Mouse (Mus musculus): ENCODE results near the gene Bricd5. TPM values are rescaled to one million over a fixed set of nuclear protein-coding genes. Genes with fewer than 3 reads are reported as not detected.

The Bricd5 gene
- polyA plus RNA-seq, 1 experiment from 2014 or later: not detected

DNA sequence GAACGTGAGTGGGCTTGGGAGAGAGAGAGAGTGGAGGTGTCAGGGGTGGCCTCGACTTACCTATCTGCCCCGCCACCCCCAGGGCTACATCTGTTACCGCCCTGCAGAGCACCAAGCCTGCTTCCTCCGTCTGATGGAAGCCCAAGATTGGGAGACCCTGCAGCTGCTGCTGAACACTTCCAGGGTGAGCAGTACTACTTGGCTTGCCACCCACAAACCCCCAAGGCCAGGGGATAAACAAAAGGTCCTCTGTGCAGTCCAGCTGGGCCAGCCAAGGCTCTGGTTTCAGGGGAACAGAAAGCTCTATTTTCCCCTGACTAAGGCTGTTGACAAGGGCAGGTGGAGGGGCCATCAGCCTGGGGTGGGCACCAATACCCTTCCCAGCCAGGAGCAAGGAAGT is 873 bp downstream of the Bricd5 start:
- H3K4me1 ChIP-seq (ENCODE audit: control insufficient read depth in 2 of 2, insufficient read depth in 2 of 2, low read length in 2 of 2): peaks cover 22 to 28% of the 10 kb centered on the region in 2 experiments
- WGBS: 79% methylated on average over 5 of the region's 5 CpGs

GRCm38 (mm10) chr17:24475586-24475985 is 1.9 kb downstream of the Bricd5 start:
- H3K9me3 ChIP-seq (ENCODE audit: control insufficient read depth, low read length): no peaks in the 10 kb centered on the region
- peaks cover 56% of the 10 kb centered on the region for H3K36me3 ChIP-seq (ENCODE audit: control insufficient read depth, insufficient read depth, low read length)
- no peak overlapping the region for H3K4me3 ChIP-seq (ENCODE audit: control insufficient read depth in 1 of 2, insufficient read depth in 1 of 2, low read depth in 1 of 2, low read length in 2 of 2)
- H3K27ac ChIP-seq (replicated peaks in 1 of 2; ENCODE audit: control insufficient read depth in 1 of 2, insufficient read depth in 1 of 2, low read depth in 2 of 2, low read length in 2 of 2): no peak overlapping the region
- H3K27me3 ChIP-seq (ENCODE audit: control insufficient read depth, insufficient read depth, low read length): no peaks in the 10 kb centered on the region
- 85% methylated on average over 6 of the region's 6 CpGs for WGBS
- peaks cover 22 to 28% of the 10 kb centered on the region in 2 experiments for H3K4me1 ChIP-seq (ENCODE audit: control insufficient read depth in 2 of 2, insufficient read depth in 2 of 2, low read length in 2 of 2)
- no peak overlapping the region for H3K9ac ChIP-seq (ENCODE audit: low read length)
- no peak for ATAC-seq (ENCODE audit: insufficient number of reproducible peaks, insufficient read depth, low FRiP score, low read depth)
- H3K4me2 ChIP-seq (ENCODE audit: low read length): no peak overlapping the region

More for the DNA sequence above, 873 bp downstream of the Bricd5 start:
- Histone ChIP-seq H3K36me3 (ENCODE audit: control insufficient read depth, insufficient read depth, low read length) (peaks cover 56% of the 10 kb centered on the region), H3K9me3 (ENCODE audit: control insufficient read depth, low read length) (no peaks in the 10 kb centered on the region), H3K9ac (ENCODE audit: low read length) (no peak overlapping the region; the same call in 1 of the 2 replicates), H3K4me3 (ENCODE audit: control insufficient read depth in 1 of 2, insufficient read depth in 1 of 2, low read depth in 1 of 2, low read length in 2 of 2) (no peak overlapping the region), H3K27ac (replicated peaks in 1 of 2; ENCODE audit: control insufficient read depth in 1 of 2, insufficient read depth in 1 of 2, low read depth in 2 of 2, low read length in 2 of 2) (no peak overlapping the region), H3K27me3 (ENCODE audit: control insufficient read depth, insufficient read depth, low read length) (no peaks in the 10 kb centered on the region), H3K4me2 (ENCODE audit: low read length) (no peak overlapping the region)
- no peak for ATAC-seq (ENCODE audit: insufficient number of reproducible peaks, insufficient read depth, low FRiP score, low read depth)

GRCm38 (mm10) chr17:24476022-24476776 is 2.5 kb downstream of the Bricd5 start:
- H3K27ac ChIP-seq (replicated peaks in 1 of 2; ENCODE audit: control insufficient read depth in 1 of 2, insufficient read depth in 1 of 2, low read depth in 2 of 2, low read length in 2 of 2): no peak overlapping the region
- peaks cover 56% of the 10 kb centered on the region for H3K36me3 ChIP-seq (ENCODE audit: control insufficient read depth, insufficient read depth, low read length)
- H3K27me3 ChIP-seq (ENCODE audit: control insufficient read depth, insufficient read depth, low read length): no peaks in the 10 kb centered on the region
- H3K9me3 ChIP-seq (ENCODE audit: control insufficient read depth, low read length): no peaks in the 10 kb centered on the region
- H3K4me3 ChIP-seq (ENCODE audit: control insufficient read depth in 1 of 2, insufficient read depth in 1 of 2, low read depth in 1 of 2, low read length in 2 of 2): no peak overlapping the region
- WGBS: 87% methylated on average over 10 of the region's 10 CpGs
- peaks cover 22 to 28% of the 10 kb centered on the region in 2 experiments for H3K4me1 ChIP-seq (ENCODE audit: control insufficient read depth in 2 of 2, insufficient read depth in 2 of 2, low read length in 2 of 2)
- no peak overlapping the region for H3K4me2 ChIP-seq (ENCODE audit: low read length)
- no peak overlapping the region for H3K9ac ChIP-seq (ENCODE audit: low read length)
- ATAC-seq (ENCODE audit: insufficient number of reproducible peaks, insufficient read depth, low FRiP score, low read depth): no peak

- Histone ChIP-seq H3K27me3 (ENCODE audit: control insufficient read depth, insufficient read depth, low read length) (no peaks in the 10 kb centered on the region), H3K4me1 (ENCODE audit: control insufficient read depth in 2 of 2, insufficient read depth in 2 of 2, low read length in 2 of 2) (peaks cover 15 to 19% of the 10 kb centered on the region in 2 experiments), H3K36me3 (ENCODE audit: control insufficient read depth, insufficient read depth, low read length) (peaks cover 54% of the 10 kb centered on the region), H3K4me3 (ENCODE audit: control insufficient read depth in 1 of 2, insufficient read depth in 1 of 2, low read depth in 1 of 2, low read length in 2 of 2) (no peak overlapping the region), H3K9ac (ENCODE audit: low read length) (peak overlapping the region; percentile 88; the same call in 1 of the 2 replicates), H3K9me3 (ENCODE audit: control insufficient read depth, low read length) (no peaks in the 10 kb centered on the region), H3K4me2 (ENCODE audit: low read length) (peak overlapping the region; percentile 62; the same call in 1 of the 2 replicates), H3K27ac (replicated peaks in 1 of 2; ENCODE audit: control insufficient read depth in 1 of 2, insufficient read depth in 1 of 2, low read depth in 2 of 2, low read length in 2 of 2) (no peak overlapping the region)
- WGBS: 91% methylated on average over 20 of the region's 20 CpGs
- ATAC-seq (ENCODE audit: insufficient number of reproducible peaks, insufficient read depth, low FRiP score, low read depth): no peak
Measured at GRCm38 (mm10) chr17:24477053-24477984, 3.6 kb downstream of the Bricd5 start.

DNA sequence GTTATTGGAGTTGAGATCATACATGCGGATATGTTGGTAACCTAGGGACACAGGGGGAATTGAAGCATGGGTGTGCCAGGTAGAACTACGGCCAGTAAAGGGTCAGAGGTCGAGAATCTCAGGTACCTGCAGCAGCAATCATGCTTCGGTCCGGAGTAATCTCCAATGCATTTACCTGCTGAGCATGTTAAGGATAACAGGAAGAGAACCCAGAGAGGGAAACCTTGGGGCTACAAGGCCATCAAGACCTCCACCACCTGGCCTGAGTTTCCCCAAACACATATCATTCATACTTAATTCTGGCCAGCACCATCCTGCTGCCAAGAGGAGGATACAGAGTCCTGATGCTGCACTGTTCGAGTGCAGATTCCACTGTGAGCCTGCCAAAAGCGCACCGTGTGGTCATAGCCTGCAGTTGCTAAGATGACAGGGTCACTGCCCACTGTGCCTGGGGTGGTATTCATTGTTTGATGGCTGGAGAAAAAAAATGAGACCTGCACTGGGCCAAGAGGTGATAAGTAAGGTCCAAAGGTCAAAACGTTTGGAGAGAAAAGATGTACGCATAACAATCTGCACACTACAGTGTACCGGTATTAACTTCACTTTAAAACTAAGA is 4.4 kb downstream of the Bricd5 start:
- H3K27me3 ChIP-seq (ENCODE audit: control insufficient read depth, insufficient read depth, low read length): no peaks in the 10 kb centered on the region
- H3K4me1 ChIP-seq (ENCODE audit: control insufficient read depth in 2 of 2, insufficient read depth in 2 of 2, low read length in 2 of 2): peaks cover 9 to 11% of the 10 kb centered on the region in 2 experiments; a peak in 3 of 4 replicates
- peak overlapping the region; percentile 62 to 81 for H3K4me3 ChIP-seq (ENCODE audit: control insufficient read depth in 1 of 2, insufficient read depth in 1 of 2, low read depth in 1 of 2, low read length in 2 of 2)
- H3K36me3 ChIP-seq (ENCODE audit: control insufficient read depth, insufficient read depth, low read length): peaks cover 46% of the 10 kb centered on the region
- peak overlapping the region; percentile 88 for H3K9ac ChIP-seq (ENCODE audit: low read length)
- H3K27ac ChIP-seq (replicated peaks in 1 of 2; ENCODE audit: control insufficient read depth in 1 of 2, insufficient read depth in 1 of 2, low read depth in 2 of 2, low read length in 2 of 2): no peak overlapping the region
- H3K4me2 ChIP-seq (ENCODE audit: low read length): peak overlapping the region; percentile 62
- ATAC-seq (ENCODE audit: insufficient number of reproducible peaks, insufficient read depth, low FRiP score, low read depth): no peak
- WGBS: 49% methylated on average over 11 of the region's 11 CpGs
- no peaks in the 10 kb centered on the region for H3K9me3 ChIP-seq (ENCODE audit: control insufficient read depth, low read length)

DNA sequence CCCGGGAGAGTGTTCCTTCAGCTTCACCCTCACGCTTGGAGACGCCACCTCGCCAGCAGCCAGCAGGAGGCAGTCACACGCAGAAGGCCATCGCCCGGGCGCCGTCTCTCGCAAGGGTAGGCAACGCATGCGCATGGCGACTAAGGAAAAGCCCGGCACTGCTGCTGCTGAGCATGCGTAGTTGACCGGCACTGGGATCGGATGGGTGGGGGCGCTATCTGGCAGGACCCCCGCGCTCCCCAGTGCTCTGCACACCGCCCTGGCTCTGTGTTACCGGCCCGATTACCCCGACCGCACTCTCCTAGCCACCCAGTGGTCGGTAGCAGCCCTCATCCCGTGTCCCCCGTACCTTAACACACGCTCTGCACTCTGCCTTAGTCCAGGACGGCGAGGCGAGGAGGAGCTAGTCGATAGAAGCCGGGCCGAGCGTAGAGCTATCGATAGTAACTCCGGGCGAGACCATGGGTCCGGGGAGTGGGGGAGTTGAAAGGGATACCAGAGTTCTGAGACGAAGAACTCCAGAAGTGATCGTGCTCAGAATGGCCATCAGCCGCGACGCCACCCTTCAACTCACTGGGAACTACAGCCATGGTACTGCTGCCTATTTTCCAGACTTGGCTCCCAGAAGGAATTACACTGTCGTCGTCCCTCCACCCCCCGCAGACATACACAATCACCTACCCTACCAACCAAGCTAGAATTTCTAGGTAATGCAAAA is 5.1 kb downstream of the Bricd5 start, which contains the start of gene Mlst8:
Mlst8 (minus strand) TSS at position 416 of the 718 bp plus-strand sequence.
- WGBS: under 1% methylated on average over 46 of the region's 48 CpGs
- H3K9me3 ChIP-seq (ENCODE audit: control insufficient read depth, low read length): no peaks in the 10 kb centered on the region
- peak; percentile 89 for ATAC-seq (ENCODE audit: insufficient number of reproducible peaks, insufficient read depth, low FRiP score, low read depth)
- no peaks in the 10 kb centered on the region for H3K27me3 ChIP-seq (ENCODE audit: control insufficient read depth, insufficient read depth, low read length)
- peak within 1 kb of the TSS; percentile 62 to 81 for H3K4me3 ChIP-seq (ENCODE audit: control insufficient read depth in 1 of 2, insufficient read depth in 1 of 2, low read depth in 1 of 2, low read length in 2 of 2)
- H3K36me3 ChIP-seq (ENCODE audit: control insufficient read depth, insufficient read depth, low read length): peaks cover 39% of the 10 kb centered on the region
- peak within 1 kb of the TSS; percentile 88 for H3K9ac ChIP-seq (ENCODE audit: low read length)
- peak within 1 kb of the TSS; percentile 93 to 98 for H3K27ac ChIP-seq (replicated peaks in 1 of 2; ENCODE audit: control insufficient read depth in 1 of 2, insufficient read depth in 1 of 2, low read depth in 2 of 2, low read length in 2 of 2)
- peak within 1 kb of the TSS; percentile 62 for H3K4me2 ChIP-seq (ENCODE audit: low read length)
- H3K4me1 ChIP-seq (ENCODE audit: control insufficient read depth in 2 of 2, insufficient read depth in 2 of 2, low read length in 2 of 2): peaks cover 7 to 8% of the 10 kb centered on the region in 2 experiments; a peak in 3 of 4 replicates

Measured in heart, embryonic 14.5 days (tissue).